Mouse (Mus musculus) hindbrain, embryonic 13.5 days (tissue): ENCODE results near the gene Card19. TPM values are rescaled to one million over a fixed set of nuclear protein-coding genes. Genes with fewer than 3 reads are reported as not detected.

Experiments
- ATAC-seq: fragments of 200-750 bp; cut with Nextera tagmentation; 2 replicates; pipeline ENCODE4 v1.8.0; 2017; ENCODE audit warnings: moderate TSS enrichment; ENCODE audit not compliant: low FRiP score
- H3K27ac ChIP-seq: fragments of 300-500 bp; sonication (generic); 2 replicates; pipeline ENCODE4 v1.5.1; 2015; ENCODE audit warnings: inconsistent platforms, mild to moderate bottlenecking, moderate library complexity
- H3K27me3 ChIP-seq: fragments of 300-500 bp; sonication (generic); 2 replicates; pipeline ENCODE4 v1.6.1; 2015; ENCODE audit warnings: mild to moderate bottlenecking, inconsistent platforms
- H3K36me3 ChIP-seq: fragments of 300-500 bp; sonication (generic); 2 replicates; pipeline ENCODE4 v1.6.1; 2015; ENCODE audit warnings: mild to moderate bottlenecking, inconsistent platforms
- H3K4me1 ChIP-seq: fragments of 300-500 bp; sonication (generic); replicated peaks from 2 replicates; pipeline ENCODE4 v1.6.1; 2015; ENCODE audit warnings: inconsistent platforms
- H3K4me2 ChIP-seq: fragments of 300-500 bp; sonication (generic); 2 replicates; pipeline ENCODE4 v1.6.1; 2015; ENCODE audit warnings: inconsistent platforms, mild to moderate bottlenecking, moderate library complexity
- H3K4me3 ChIP-seq: fragments of 300-500 bp; sonication (generic); 2 replicates; pipeline ENCODE4 v1.5.1; 2015; ENCODE audit warnings: mild to moderate bottlenecking, inconsistent platforms
- H3K9ac ChIP-seq: fragments of 300-500 bp; sonication (generic); 2 replicates; pipeline ENCODE4 v1.6.1; 2015; ENCODE audit warnings: mild to moderate bottlenecking, inconsistent platforms
- H3K9me3 ChIP-seq: fragments of 300-500 bp; sonication (generic); 2 replicates; pipeline ENCODE4 v1.6.1; 2016; ENCODE audit warnings: inconsistent platforms
- WGBS: fragments of 180-500 bp; shearing (Covaris S2); methylation state at CpG from one replicate; pipeline ENCODE4 v1.1.7; 2015; 5-methylcytosine and 5-hydroxymethylcytosine counted together
- polyA plus RNA-seq: library from polyadenylated mRNA; unstranded; fragments of >200 nt; fragmentation: Nextera tagmentation; extraction: Ambion mirVana; gene quantifications from 2 replicates; pipeline ENCODE4 v1.2.1, GENCODE M21; 2015

Gene Card19
- polyA plus RNA-seq, 1 experiment from 2014 or later, result 27.2 TPM

DNA sequence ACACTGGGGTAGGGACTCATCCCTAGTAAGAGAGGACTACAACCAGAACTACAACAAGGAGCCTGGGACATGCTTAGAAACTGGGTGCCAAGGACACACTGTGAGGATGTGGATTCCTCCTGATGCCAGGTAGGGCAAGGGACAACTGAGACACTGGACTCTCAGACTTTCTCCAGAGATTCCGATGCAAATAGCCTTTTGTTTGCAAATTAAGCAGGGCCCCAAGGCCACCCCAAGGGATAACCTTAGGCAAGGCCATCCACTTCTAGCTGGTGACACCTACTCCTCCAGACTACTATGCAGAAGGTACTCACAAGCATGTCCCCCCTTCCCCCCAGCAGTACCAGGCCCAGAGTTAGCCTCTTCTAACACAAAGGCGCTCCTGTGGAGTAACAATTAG, 30.8 kb upstream of the Card19 start:
- Histone ChIP-seq H3K27me3 (peaks cover 48% of the 10 kb centered on the region), H3K9me3 (no peaks in the 10 kb centered on the region), H3K27ac (no peak overlapping the region), H3K4me1 (peaks cover 11% of the 10 kb centered on the region), H3K9ac (no peak overlapping the region), H3K36me3 (no peaks in the 10 kb centered on the region), H3K4me3 (no peak overlapping the region), H3K4me2 (no peak overlapping the region)
- no peak for ATAC-seq
- 64% methylated on average over 2 of the region's 2 CpGs for WGBS

DNA sequence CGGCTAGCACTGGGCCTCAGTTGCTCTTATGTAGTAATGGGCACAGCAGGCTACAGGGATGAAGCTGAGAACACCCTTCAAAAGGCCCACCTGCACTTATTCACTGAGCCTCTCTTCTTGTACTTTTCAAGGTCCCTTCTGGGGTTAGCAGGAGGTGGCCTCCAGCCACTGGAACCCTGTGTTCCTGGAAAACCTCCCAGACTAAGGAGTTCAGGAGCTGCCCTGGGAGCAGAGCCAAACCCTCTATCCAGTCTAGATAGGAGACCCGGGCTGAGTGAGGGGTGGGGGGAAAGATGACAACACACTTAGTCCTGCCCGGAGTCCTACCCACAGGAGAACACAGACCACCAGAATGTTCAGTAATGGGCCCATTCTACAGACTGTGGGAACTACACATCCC, 30.2 kb upstream of the Card19 start:
- Histone ChIP-seq H3K36me3 (no peaks in the 10 kb centered on the region), H3K27me3 (peaks cover 48% of the 10 kb centered on the region), H3K9ac (no peak overlapping the region), H3K4me2 (no peak overlapping the region), H3K27ac (no peak overlapping the region), H3K4me3 (no peak overlapping the region), H3K9me3 (no peaks in the 10 kb centered on the region), H3K4me1 (peaks cover 11% of the 10 kb centered on the region)
- 82% methylated on average over 3 of the region's 3 CpGs for WGBS
- no peak for ATAC-seq

DNA sequence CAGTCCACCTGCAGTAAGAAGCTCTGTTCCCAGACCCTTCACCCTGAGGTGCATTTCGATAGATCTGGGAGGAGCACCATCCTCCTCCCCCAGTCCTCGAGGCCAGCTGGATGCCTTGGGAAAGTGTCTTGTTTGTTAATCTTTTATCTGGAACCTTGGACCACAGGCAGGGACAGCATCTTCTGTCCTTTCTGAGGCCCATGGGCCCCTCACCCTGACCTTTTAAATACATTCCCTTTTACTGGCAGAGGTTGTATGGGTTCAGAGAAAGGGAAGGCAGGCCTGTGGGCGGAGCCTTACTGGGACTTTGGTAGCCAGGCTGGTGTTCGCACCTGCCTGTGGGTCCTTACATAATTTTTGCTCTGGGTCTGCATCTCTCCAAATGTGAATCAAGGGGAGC, 29.4 kb upstream of the Card19 start:
- H3K4me2 ChIP-seq, result no peak overlapping the region
- ATAC-seq, result no peak
- H3K9me3 ChIP-seq, result no peaks in the 10 kb centered on the region
- H3K27me3 ChIP-seq, result peaks cover 48% of the 10 kb centered on the region
- WGBS, result 61% methylated on average over 4 of the region's 4 CpGs
- no peak overlapping the region for H3K27ac ChIP-seq
- H3K36me3 ChIP-seq, result no peaks in the 10 kb centered on the region
- H3K9ac ChIP-seq, result no peak overlapping the region
- H3K4me3 ChIP-seq, result no peak overlapping the region
- H3K4me1 ChIP-seq, result peaks cover 11% of the 10 kb centered on the region

DNA sequence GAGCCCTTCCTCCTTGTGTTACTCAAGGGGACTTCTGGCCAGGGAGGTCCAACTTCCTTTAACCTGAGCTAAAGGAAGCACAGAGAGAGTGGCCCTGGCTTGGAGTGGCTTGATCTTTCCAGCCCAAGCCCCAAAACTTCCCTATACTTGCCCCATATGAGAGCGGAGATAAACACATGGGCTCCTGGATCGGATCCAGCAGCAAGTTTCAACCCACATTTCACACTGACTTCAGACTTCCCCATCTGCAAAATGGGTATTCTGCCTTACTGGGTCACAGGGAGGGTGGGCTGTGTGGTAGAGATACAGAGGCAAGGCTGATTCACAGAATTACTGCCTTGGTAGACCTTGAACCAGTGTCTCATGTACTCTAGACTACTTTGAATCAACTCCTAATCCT, 27.7 kb upstream of the Card19 start:
- Histone ChIP-seq H3K4me2 (no peak overlapping the region), H3K36me3 (no peaks in the 10 kb centered on the region), H3K4me3 (no peak overlapping the region), H3K4me1 (peaks cover 11% of the 10 kb centered on the region), H3K9ac (no peak overlapping the region), H3K27me3 (peaks cover 38% of the 10 kb centered on the region), H3K27ac (no peak overlapping the region), H3K9me3 (no peaks in the 10 kb centered on the region)
- WGBS, result 95% methylated on average over 2 of the region's 2 CpGs
- no peak for ATAC-seq

DNA sequence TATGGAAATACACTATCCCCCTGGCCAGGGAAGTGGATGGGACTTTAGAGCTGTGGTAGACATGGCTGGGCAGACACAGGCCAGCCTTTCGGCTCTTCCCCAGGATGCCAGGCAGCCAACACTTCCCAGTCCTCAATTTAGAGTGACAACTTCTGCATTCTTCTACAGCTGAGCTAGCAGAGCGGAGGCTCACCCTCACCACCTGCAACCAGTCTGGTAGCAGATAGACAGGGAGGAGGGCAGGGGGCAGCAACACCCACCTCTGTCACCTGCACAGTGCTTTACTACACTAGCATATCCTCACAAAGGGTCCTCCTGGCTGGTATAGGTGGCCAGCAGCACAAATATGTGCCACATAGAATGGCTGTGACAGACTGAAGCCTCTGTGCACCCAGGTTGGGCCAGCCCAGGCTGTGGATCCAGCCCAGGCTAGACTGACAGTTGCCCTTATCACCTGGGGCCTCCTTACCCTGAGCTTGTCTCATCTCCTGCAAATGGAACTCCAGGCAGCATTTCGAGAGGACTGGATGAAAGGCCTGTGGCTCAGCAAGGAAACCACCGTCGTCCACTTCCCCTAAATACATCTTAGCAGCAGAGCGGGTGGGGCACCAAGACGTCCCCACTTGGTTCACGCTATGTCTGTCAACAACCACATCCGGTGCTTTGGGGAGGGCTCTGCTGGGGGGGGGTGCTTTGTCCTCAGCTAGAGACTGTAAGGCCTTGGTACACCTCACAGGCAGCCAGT, 26.7 kb upstream of the Card19 start:
- 73% methylated on average over 9 of the region's 9 CpGs for WGBS
- H3K9me3 ChIP-seq, result no peaks in the 10 kb centered on the region
- ATAC-seq, result no peak
- peaks cover 28% of the 10 kb centered on the region for H3K27me3 ChIP-seq
- H3K4me1 ChIP-seq, result peaks cover 2% of the 10 kb centered on the region
- no peaks in the 10 kb centered on the region for H3K36me3 ChIP-seq
- no peak overlapping the region for H3K9ac ChIP-seq
- H3K4me2 ChIP-seq, result no peak overlapping the region
- no peak overlapping the region for H3K27ac ChIP-seq
- no peak overlapping the region for H3K4me3 ChIP-seq

DNA sequence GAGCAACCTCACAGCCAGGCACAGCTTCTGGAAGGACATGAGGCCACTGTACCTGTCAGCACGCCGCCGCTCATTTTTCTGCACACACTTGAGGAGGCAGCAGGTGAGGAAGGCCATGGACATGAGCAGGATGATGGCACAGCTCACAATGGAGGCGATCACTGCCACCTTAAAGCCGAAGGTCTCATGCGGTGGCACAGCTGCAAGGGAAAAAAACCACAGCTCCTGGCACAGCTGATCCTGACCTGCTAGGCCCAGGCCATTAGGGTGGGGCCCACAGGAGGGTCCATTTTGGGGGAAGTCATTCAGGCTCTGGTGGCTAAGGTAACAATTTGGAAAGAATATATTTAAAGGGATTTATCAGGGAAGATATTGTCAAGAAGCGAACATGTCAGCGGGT, 22.9 kb upstream of the Card19 start:
- Histone ChIP-seq H3K27ac (no peak overlapping the region), H3K27me3 (0 out of 2 replicates have a peak, but pooled peaks cover 4% of the 10 kb centered on the region), H3K36me3 (no peaks in the 10 kb centered on the region), H3K4me1 (no peaks in the 10 kb centered on the region), H3K9ac (no peak overlapping the region), H3K4me2 (no peak overlapping the region), H3K9me3 (no peaks in the 10 kb centered on the region), H3K4me3 (no peak overlapping the region)
- no peak for ATAC-seq
- 95% methylated on average over 8 of the region's 8 CpGs for WGBS

DNA sequence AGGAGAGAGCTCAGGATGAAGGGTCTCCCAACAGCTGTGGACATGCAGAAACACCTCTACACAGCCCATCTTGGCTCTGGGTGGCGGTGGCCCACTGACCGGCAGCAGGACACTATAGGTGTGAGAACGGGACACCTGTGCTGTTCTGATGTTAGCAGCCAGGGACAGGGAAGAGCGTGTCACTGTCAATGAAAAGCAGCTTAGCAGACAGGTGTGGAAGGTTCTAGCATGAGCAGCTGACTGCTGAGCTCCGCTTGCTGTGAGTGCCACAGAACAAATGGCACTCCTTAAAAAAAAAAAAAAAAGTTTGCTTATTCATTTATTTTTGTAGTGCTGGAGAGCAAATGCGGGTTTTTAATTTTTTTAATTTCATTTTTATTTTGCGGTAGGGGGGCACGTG, 21.8 kb upstream of the Card19 start:
- Histone ChIP-seq H3K9ac (no peak overlapping the region), H3K4me2 (no peak overlapping the region), H3K27me3 (0 out of 2 replicates have a peak, but pooled peaks cover 4% of the 10 kb centered on the region), H3K9me3 (no peaks in the 10 kb centered on the region), H3K4me3 (no peak overlapping the region), H3K27ac (no peak overlapping the region), H3K36me3 (no peaks in the 10 kb centered on the region), H3K4me1 (no peaks in the 10 kb centered on the region)
- 91% methylated on average over 8 of the region's 8 CpGs for WGBS
- ATAC-seq, result no peak

DNA sequence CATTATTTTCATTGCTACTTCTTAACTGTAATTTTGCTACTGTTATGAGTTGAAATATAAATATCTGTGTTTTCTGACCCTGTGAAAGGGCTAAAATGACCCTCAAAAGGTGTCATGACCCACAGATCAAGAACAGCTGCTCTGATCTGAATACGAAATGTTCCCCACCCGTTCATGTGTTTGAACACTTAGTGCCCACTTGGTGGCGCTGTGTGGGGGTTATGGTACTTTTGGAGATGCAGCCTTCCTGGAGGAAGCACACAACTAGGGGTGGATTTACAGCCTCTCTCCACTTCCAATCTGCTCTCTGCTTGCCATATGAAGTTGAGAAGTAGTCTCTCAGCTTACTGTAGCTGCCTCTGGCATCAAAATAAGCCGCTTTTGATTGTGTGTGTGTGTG, 18.9 kb upstream of the Card19 start:
- no peaks in the 10 kb centered on the region for H3K36me3 ChIP-seq
- no peak overlapping the region for H3K9ac ChIP-seq
- no peak overlapping the region for H3K27ac ChIP-seq
- no peak overlapping the region for H3K4me3 ChIP-seq
- H3K4me2 ChIP-seq, result no peak overlapping the region
- no peaks in the 10 kb centered on the region for H3K9me3 ChIP-seq
- no peak for ATAC-seq
- H3K27me3 ChIP-seq, result no peaks in the 10 kb centered on the region
- H3K4me1 ChIP-seq, result no peaks in the 10 kb centered on the region
- WGBS, result 93% methylated on average over 4 of the region's 4 CpGs

DNA sequence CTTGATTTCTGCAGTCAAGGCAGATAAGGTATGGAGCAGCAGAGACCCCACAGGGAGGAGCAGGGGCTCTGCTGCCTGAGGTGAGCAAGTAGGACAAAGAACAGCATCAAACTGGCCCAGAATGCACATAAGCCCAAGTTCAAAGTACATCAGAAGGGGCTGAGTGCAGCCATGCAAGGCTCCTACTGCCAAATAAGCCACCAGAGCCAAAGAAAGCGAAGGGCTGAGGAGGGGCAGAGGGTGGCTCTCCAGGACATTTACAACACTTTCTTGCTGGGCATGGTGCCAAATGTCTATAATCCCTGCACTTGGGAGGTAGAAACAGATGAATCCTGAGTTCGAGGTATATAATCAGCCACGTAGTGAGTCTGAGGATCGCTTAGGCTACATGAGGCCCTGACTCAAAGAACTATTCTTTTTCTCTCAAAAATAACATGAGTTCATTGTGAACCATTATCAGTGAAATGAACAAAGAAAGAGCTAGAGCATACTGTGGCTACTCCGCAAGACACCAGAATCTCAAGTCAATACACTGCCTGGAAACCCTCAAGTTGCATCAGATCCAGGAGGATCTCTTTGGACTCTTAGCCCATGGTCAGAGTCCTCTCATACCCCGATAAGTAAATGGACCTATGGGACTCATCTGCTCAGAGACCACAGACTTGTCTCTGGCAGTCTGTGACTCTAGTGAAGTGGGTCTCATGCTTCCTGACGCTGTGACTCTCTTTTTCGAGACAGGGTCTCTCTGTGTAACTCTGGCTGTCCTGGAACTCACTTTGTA, 18.1 kb upstream of the Card19 start:
- Histone ChIP-seq H3K9ac (no peak overlapping the region), H3K4me3 (no peak overlapping the region), H3K36me3 (no peaks in the 10 kb centered on the region), H3K27ac (no peak overlapping the region), H3K27me3 (no peaks in the 10 kb centered on the region), H3K9me3 (no peaks in the 10 kb centered on the region), H3K4me2 (no peak overlapping the region), H3K4me1 (no peaks in the 10 kb centered on the region)
- 92% methylated on average over 8 of the region's 8 CpGs for WGBS
- ATAC-seq, result no peak

DNA sequence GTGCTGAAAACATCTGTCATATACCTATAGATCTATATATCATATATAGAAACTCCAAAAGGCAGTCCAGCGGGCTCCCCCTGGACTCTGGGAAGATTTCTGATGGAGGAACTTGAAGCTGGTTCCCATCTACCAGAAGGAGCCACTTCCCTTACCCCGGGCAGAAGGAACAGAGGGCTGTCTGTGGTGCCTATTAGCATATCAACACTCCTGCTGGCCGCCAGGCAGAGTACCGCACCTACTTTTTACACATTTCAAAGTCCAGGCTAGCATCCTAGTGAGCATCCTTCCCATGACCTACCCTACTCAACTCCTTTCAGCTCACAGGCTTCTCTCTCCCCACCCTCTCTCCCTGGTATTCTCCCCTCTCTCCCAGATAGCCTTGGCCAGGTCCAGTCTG, 9.8 kb upstream of the Card19 start:
- H3K4me2 ChIP-seq, result no peak overlapping the region
- no peaks in the 10 kb centered on the region for H3K9me3 ChIP-seq
- no peak overlapping the region for H3K9ac ChIP-seq
- H3K27me3 ChIP-seq, result peaks cover 6% of the 10 kb centered on the region
- H3K4me3 ChIP-seq, result no peak overlapping the region
- no peaks in the 10 kb centered on the region for H3K4me1 ChIP-seq
- ATAC-seq, result no peak
- H3K36me3 ChIP-seq, result no peaks in the 10 kb centered on the region
- 22% methylated on average over 4 of the region's 4 CpGs for WGBS
- no peak overlapping the region for H3K27ac ChIP-seq

DNA sequence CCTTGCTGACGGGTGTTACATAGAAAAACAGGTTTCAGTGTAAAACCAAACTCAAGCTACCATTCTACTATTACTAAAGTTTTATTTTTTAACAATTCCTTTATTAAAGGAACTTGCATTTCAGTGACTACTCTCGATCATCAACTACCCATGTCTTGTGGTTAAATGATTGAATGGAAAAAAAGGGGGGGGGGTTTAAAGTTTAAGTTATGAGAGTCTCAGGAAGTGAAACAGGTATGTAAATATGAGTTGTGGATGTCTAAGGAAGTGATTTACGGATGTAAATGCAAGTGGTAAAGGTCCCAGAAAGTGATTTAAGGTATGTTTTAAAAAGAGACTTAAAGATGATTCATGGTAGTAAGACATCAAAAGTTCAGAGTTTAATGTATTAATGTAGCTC, 9.3 kb upstream of the Card19 start:
- no peaks in the 10 kb centered on the region for H3K9me3 ChIP-seq
- peaks cover 11% of the 10 kb centered on the region for H3K27me3 ChIP-seq
- H3K27ac ChIP-seq, result no peak overlapping the region
- H3K36me3 ChIP-seq, result no peaks in the 10 kb centered on the region
- H3K4me1 ChIP-seq, result no peaks in the 10 kb centered on the region
- no peak for ATAC-seq
- H3K4me2 ChIP-seq, result no peak overlapping the region
- WGBS, result 64% methylated on average over 3 of the region's 3 CpGs
- no peak overlapping the region for H3K9ac ChIP-seq
- H3K4me3 ChIP-seq, result no peak overlapping the region

DNA sequence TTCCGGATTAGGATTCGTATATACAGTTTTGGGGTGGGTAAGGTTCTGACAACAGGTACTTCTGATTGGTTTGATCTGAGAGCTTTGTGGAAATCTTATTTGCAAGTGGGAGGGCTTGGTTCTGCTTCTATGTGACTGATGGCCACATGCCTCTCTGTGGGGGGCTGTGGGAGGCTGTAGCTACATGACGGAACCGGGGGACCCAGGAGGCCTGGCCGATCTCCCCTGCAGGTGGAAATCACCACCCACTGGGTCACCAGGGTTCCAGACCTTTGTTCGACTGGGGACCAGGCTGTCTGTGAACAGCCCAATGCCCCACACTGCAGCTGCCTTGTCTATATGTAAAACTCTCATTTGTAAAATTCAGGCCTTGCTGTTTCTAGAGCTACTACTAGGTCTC, 8.9 kb upstream of the Card19 start:
- Histone ChIP-seq H3K27ac (no peak overlapping the region), H3K4me2 (no peak overlapping the region), H3K36me3 (no peaks in the 10 kb centered on the region), H3K9ac (no peak overlapping the region), H3K4me3 (no peak overlapping the region), H3K27me3 (peaks cover 11% of the 10 kb centered on the region), H3K9me3 (no peaks in the 10 kb centered on the region), H3K4me1 (no peaks in the 10 kb centered on the region)
- no peak for ATAC-seq
- 19% methylated on average over 6 of the region's 6 CpGs for WGBS

DNA sequence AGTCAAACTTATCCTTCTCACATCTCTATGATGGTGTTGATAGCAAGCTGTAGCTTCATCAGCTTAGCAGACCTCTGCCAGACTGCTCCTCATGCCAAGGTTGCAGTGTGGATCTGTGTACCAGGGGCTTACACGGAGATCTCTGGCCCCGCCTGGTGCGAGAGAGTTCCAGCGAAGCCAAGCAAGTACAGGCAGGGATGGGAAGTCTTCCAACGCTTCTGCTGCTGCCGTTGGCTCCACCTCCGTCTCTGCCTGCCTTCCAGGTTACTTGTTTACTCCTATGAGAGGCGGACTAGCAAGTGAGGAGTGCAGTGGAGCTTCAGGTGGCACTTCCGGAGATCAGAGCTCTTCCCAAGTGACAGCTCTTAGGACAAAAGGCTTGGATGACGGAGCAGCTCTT, 8.5 kb upstream of the Card19 start:
- WGBS, result 23% methylated on average over 10 of the region's 10 CpGs
- Histone ChIP-seq H3K4me3 (no peak overlapping the region), H3K4me1 (no peaks in the 10 kb centered on the region), H3K27me3 (peaks cover 11% of the 10 kb centered on the region), H3K36me3 (no peaks in the 10 kb centered on the region), H3K9ac (no peak overlapping the region), H3K4me2 (no peak overlapping the region), H3K9me3 (no peaks in the 10 kb centered on the region), H3K27ac (no peak overlapping the region)
- ATAC-seq, result no peak
